Mouse (Mus musculus) urinary bladder, postnatal 14 days (tissue): ENCODE data around the gene Doxl2.

Experiments used
- DNase-seq: peaks from one replicate; pipeline ENCODE4 v3.0.0; 2021; ENCODE audit warnings: low spot score

Gene Doxl2

DNA sequence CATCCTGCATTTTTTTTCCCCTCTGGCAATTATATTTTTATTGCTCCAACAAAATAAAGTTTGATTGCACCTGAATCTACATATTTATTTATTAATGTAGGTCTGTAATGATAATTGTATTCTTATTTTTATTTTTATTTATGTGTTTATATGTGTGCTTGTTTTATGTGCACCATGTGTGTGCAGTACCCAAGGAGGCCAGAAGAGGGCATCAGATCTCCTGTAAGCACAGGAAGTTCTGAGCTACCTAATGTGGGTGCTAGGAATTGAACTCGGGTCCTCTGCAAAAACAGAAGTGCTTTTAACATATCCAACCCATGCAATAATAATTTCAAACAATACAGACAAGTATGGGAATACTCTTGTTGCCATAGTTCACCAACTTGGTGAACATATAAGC, 34.9 kb downstream of the Doxl2 start:
- no peak for DNase-seq

GRCm38 (mm10) chr6:49011191-49011590, 36.4 kb downstream of the Doxl2 start:
- DNase-seq: no peak

DNA sequence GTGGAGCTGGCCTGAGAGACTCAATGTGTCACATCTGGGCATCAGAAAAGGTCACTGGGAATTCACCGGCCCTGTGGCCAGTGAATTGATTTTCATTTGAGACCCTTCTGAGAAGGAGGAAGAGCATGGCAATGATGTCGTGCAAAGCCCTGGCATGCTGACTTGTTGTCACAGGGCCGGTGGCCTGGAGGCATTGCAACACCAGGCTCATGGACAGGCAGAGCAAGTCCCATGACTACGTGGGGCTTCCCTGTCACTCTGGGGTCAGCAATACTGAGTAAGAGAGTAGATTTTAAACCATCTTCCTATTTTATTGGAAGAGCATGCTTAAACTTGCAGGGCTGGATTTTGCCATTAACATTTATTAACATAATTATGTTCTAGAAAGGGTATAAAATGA, 38.3 kb downstream of the Doxl2 start:
- no peak for DNase-seq

- DNase-seq: no peak
Observed at GRCm38 (mm10) chr6:49013458-49013857, 38.7 kb downstream of the Doxl2 start.

- no peak for DNase-seq
Observed at GRCm38 (mm10) chr6:49017150-49017549, 42.4 kb downstream of the Doxl2 start.

DNA sequence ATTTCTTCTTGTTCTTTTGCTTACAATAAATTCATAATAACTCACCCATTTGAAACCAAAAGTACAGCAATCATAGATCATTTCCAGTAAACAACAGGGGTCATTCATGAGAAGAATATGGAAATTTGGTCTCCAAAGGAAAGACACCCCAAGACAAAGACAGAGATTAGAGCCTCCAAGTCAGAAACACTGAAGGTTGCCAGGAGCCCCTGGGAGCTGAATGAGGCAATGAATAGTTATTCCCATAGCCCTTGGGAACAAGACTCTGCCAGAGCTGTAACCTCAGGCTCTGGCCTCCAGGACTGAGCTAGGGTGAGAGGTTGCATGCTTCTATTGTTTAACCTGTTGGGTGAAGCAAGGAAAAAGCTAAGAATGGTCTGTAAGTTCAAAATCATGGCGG, 44.6 kb downstream of the Doxl2 start:
- DNase-seq: no peak

DNA sequence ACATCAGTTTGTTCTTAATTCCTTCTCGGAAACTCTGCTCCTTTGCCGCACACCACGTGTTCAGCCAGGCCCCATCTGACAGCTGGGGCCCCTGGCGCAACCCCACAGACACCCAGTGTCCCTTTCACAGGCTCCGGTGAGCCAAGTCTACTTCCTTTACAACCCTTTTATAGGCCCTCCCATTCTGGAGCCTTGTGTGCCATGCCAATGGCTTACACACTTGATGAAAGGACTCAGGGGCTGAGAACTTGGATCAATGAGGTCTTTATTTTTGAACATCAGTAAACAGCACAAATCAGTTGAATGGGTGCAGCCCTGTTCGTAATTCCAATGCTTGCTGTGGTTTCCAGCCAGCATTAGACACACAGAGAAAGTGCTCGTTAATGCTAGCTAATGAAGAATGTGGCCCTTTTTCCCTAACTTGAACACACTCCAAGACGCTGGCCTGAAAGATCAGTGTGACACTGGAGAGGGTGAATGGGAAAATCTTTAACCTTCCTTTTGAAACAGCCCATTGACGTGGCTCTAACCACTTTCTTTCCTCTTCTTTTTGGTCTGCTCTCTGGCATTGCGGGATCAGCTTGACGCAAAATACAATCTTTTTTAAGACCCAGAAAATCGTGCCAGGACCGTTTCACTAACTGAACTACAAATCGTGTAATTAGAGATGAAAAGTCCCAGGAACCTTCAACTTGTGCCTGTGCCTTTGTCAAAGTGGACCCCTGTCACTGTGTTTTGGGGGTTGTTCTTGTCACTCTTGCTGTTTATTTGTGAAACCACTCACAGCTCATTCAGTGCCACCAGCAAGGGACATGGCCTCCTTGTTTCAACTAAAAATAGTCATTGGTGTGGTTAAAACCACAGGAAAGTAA, 46.6 kb downstream of the Doxl2 start:
- no peak for DNase-seq

- DNase-seq: no peak
Observed at GRCm38 (mm10) chr6:49022384-49022783, 47.6 kb downstream of the Doxl2 start.

DNA sequence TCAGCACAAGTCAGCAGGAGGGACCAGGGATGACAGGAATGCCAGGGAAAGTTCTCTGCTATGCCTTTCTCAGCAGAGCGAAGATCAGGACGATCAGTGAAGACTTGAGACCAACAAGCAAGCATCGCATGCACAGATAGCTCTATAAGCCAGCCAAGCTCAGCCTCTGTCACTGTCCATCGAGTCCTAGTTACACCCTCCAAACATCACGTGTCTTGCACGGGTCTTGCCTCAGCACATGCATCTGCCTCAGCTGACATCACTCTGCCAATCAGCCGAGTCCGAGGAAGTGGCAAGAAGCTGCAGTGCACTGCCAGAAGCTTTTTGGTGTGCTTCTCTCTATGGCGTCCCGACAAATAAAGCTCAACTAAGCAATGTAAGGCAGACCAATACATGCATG, 48.6 kb downstream of the Doxl2 start:
- DNase-seq: no peak

DNA sequence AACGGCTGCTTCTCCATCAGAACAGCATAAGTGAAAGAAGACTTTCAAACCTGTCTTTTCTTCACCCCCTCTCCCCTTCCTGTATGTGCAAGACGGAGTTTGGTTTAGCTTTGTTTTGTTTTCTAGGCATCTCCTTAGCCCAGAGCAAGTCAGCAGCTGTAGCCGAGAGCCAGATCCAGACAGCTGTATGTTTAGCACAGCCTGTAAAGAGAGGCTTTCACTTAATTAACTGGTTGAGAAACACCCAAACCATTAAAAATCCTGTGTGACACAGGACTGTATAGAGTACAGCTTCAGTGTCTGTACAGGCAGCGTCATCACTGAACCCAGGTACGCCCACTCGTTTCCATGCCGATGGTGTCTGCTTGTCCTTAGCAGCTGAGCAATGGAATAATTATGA, 50.5 kb downstream of the Doxl2 start:
- no peak for DNase-seq

DNA sequence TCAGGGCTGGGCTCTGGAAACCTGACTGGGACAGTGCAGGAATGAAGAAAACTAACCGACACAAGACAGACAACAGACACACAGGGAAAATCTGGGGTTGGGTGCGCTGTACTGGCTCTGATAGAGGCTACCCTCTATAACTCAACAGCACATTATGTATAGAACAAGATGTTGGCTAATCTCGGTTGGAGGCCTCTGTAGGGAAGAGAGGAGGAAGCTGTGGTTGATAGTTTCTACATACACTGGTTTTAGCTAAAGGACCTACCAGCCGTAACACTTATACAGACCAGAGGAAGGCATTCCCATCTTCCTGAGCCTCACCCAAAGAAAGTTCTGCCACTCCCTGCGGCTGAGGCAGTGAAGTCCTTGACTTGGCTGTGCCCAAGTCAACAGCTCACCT, 51.7 kb downstream of the Doxl2 start:
- no peak for DNase-seq

GRCm38 (mm10) chr6:49028019-49028418, 53.3 kb downstream of the Doxl2 start:
- DNase-seq: peak; percentile 67
